Mouse (Mus musculus): ENCODE results near the gene Ppfia4. TPM values are rescaled to one million over a fixed set of nuclear protein-coding genes. Genes with fewer than 3 reads are reported as not detected.

The Ppfia4 gene
- polyA plus RNA-seq, 1 experiment from 2014 or later, result 25.6 TPM

GRCm38 (mm10) chr1:134361195-134361856, 28.6 kb upstream of the Ppfia4 start:
- WGBS, result 3% methylated on average over 34 of the region's 44 CpGs
- peak overlapping the region; percentile 82 for H3K27ac ChIP-seq (ENCODE audit: low read length)
- no peak; the same call in 1 of the 2 replicates for ATAC-seq

GRCm38 (mm10) chr1:134360656-134361055, 27.9 kb upstream of the Ppfia4 start:
- Histone ChIP-seq H3K4me1 (ENCODE audit: control insufficient read depth, insufficient read depth, low read length) (peaks cover 23% of the 10 kb centered on the region), H3K36me3 (ENCODE audit: control insufficient read depth, insufficient read depth, low read length) (peaks cover 12% of the 10 kb centered on the region), H3K9ac (ENCODE audit: low read depth, low read length) (no peak overlapping the region), H3K27ac (ENCODE audit: low read length) (no peak overlapping the region), H3K4me3 (ENCODE audit: low read depth, low read length) (peak overlapping the region; percentile 73), H3K27me3 (ENCODE audit: control insufficient read depth, insufficient read depth, low read depth, low read length) (no peaks in the 10 kb centered on the region), H3K9me3 (replicated peaks; ENCODE audit: control insufficient read depth, low read length, poor library complexity, severe bottlenecking) (no peaks in the 10 kb centered on the region), H3K4me2 (ENCODE audit: low read length) (peak overlapping the region; percentile 77)
- WGBS, result 84% methylated on average over 7 of the region's 7 CpGs
- ATAC-seq, result no peak

More at GRCm38 (mm10) chr1:134361195-134361856, 28.6 kb upstream of the Ppfia4 start:
- Histone ChIP-seq H3K4me2 (ENCODE audit: low read length) (peak overlapping the region; percentile 77), H3K9me3 (replicated peaks; ENCODE audit: control insufficient read depth, low read length, poor library complexity, severe bottlenecking) (no peaks in the 10 kb centered on the region), H3K4me1 (ENCODE audit: control insufficient read depth, insufficient read depth, low read length) (peaks cover 23% of the 10 kb centered on the region), H3K4me3 (ENCODE audit: low read depth, low read length) (peak overlapping the region; percentile 73), H3K27me3 (ENCODE audit: control insufficient read depth, insufficient read depth, low read depth, low read length) (no peaks in the 10 kb centered on the region), H3K9ac (ENCODE audit: low read depth, low read length) (peak overlapping the region; percentile 86), H3K36me3 (ENCODE audit: control insufficient read depth, insufficient read depth, low read length) (peaks cover 7% of the 10 kb centered on the region)

- peaks cover 26% of the 10 kb centered on the region for H3K36me3 ChIP-seq (ENCODE audit: control insufficient read depth, insufficient read depth, low read length)
These were observed 24.7 kb upstream of the Ppfia4 start for GRCm38 (mm10) chr1:134357461-134357860.

GRCm38 (mm10) chr1:134353326-134353725, 20.6 kb upstream of the Ppfia4 start:
- 97% methylated on average over 2 of the region's 2 CpGs for WGBS

More at GRCm38 (mm10) chr1:134357461-134357860, 24.7 kb upstream of the Ppfia4 start:
- Histone ChIP-seq H3K4me3 (ENCODE audit: low read depth, low read length) (no peak overlapping the region), H3K9ac (ENCODE audit: low read depth, low read length) (no peak overlapping the region), H3K4me1 (ENCODE audit: control insufficient read depth, insufficient read depth, low read length) (peaks cover 21% of the 10 kb centered on the region), H3K4me2 (ENCODE audit: low read length) (no peak overlapping the region), H3K27ac (ENCODE audit: low read length) (no peak overlapping the region), H3K9me3 (replicated peaks; ENCODE audit: control insufficient read depth, low read length, poor library complexity, severe bottlenecking) (no peaks in the 10 kb centered on the region), H3K27me3 (ENCODE audit: control insufficient read depth, insufficient read depth, low read depth, low read length) (no peaks in the 10 kb centered on the region)
- 95% methylated on average over 4 of the region's 4 CpGs for WGBS
- ATAC-seq, result no peak

GRCm38 (mm10) chr1:134347791-134348190, 15.1 kb upstream of the Ppfia4 start:
- no peak overlapping the region for H3K4me2 ChIP-seq (ENCODE audit: low read length)
- ATAC-seq, result no peak

More at GRCm38 (mm10) chr1:134353326-134353725, 20.6 kb upstream of the Ppfia4 start:
- Histone ChIP-seq H3K27ac (ENCODE audit: low read length) (no peak overlapping the region), H3K4me1 (ENCODE audit: control insufficient read depth, insufficient read depth, low read length) (peaks cover 1% of the 10 kb centered on the region; the same call in 1 of the 2 replicates), H3K4me3 (ENCODE audit: low read depth, low read length) (no peak overlapping the region), H3K9ac (ENCODE audit: low read depth, low read length) (no peak overlapping the region), H3K36me3 (ENCODE audit: control insufficient read depth, insufficient read depth, low read length) (peaks cover 39% of the 10 kb centered on the region), H3K9me3 (replicated peaks; ENCODE audit: control insufficient read depth, low read length, poor library complexity, severe bottlenecking) (no peaks in the 10 kb centered on the region), H3K4me2 (ENCODE audit: low read length) (no peak overlapping the region), H3K27me3 (ENCODE audit: control insufficient read depth, insufficient read depth, low read depth, low read length) (no peaks in the 10 kb centered on the region)
- ATAC-seq, result no peak

GRCm38 (mm10) chr1:134345075-134345474, 12.3 kb upstream of the Ppfia4 start:
- WGBS, result 78% methylated on average over 4 of the region's 4 CpGs
- H3K4me2 ChIP-seq (ENCODE audit: low read length), result peak overlapping the region; percentile 76
- peak overlapping the region; percentile 81 for H3K27ac ChIP-seq (ENCODE audit: low read length)

More at GRCm38 (mm10) chr1:134347791-134348190, 15.1 kb upstream of the Ppfia4 start:
- WGBS, result 85% methylated on average over 9 of the region's 9 CpGs
- H3K4me1 ChIP-seq (ENCODE audit: control insufficient read depth, insufficient read depth, low read length), result 0 out of 2 replicates have a peak, but pooled peaks cover 4% of the 10 kb centered on the region
- no peak overlapping the region for H3K9ac ChIP-seq (ENCODE audit: low read depth, low read length)
- peaks cover 34% of the 10 kb centered on the region for H3K36me3 ChIP-seq (ENCODE audit: control insufficient read depth, insufficient read depth, low read length)
- no peak overlapping the region for H3K27ac ChIP-seq (ENCODE audit: low read length)
- no peaks in the 10 kb centered on the region for H3K9me3 ChIP-seq (replicated peaks; ENCODE audit: control insufficient read depth, low read length, poor library complexity, severe bottlenecking)
- no peak overlapping the region for H3K4me3 ChIP-seq (ENCODE audit: low read depth, low read length)
- no peaks in the 10 kb centered on the region for H3K27me3 ChIP-seq (ENCODE audit: control insufficient read depth, insufficient read depth, low read depth, low read length)

GRCm38 (mm10) chr1:134344005-134344950, 11.6 kb upstream of the Ppfia4 start:
- Histone ChIP-seq H3K4me2 (ENCODE audit: low read length) (peak overlapping the region; percentile 76), H3K9me3 (replicated peaks; ENCODE audit: control insufficient read depth, low read length, poor library complexity, severe bottlenecking) (no peaks in the 10 kb centered on the region), H3K4me3 (ENCODE audit: low read depth, low read length) (peak overlapping the region; percentile 67), H3K27me3 (ENCODE audit: control insufficient read depth, insufficient read depth, low read depth, low read length) (no peaks in the 10 kb centered on the region), H3K27ac (ENCODE audit: low read length) (peak overlapping the region; percentile 81), H3K4me1 (ENCODE audit: control insufficient read depth, insufficient read depth, low read length) (0 out of 2 replicates have a peak, but pooled peaks cover 4% of the 10 kb centered on the region), H3K9ac (ENCODE audit: low read depth, low read length) (peak overlapping the region; percentile 88), H3K36me3 (ENCODE audit: control insufficient read depth, insufficient read depth, low read length) (peaks cover 16% of the 10 kb centered on the region)
- peak; percentile 92 for ATAC-seq
- 1% methylated on average over 53 of the region's 54 CpGs for WGBS

More at GRCm38 (mm10) chr1:134345075-134345474, 12.3 kb upstream of the Ppfia4 start:
- H3K27me3 ChIP-seq (ENCODE audit: control insufficient read depth, insufficient read depth, low read depth, low read length), result no peaks in the 10 kb centered on the region
- H3K4me1 ChIP-seq (ENCODE audit: control insufficient read depth, insufficient read depth, low read length), result 0 out of 2 replicates have a peak, but pooled peaks cover 4% of the 10 kb centered on the region
- no peaks in the 10 kb centered on the region for H3K9me3 ChIP-seq (replicated peaks; ENCODE audit: control insufficient read depth, low read length, poor library complexity, severe bottlenecking)
- no peak for ATAC-seq
- peaks cover 18% of the 10 kb centered on the region for H3K36me3 ChIP-seq (ENCODE audit: control insufficient read depth, insufficient read depth, low read length)
- peak overlapping the region; percentile 67; the same call in 1 of the 2 replicates for H3K4me3 ChIP-seq (ENCODE audit: low read depth, low read length)
- H3K9ac ChIP-seq (ENCODE audit: low read depth, low read length), result peak overlapping the region; percentile 88; the same call in 1 of the 2 replicates

- Histone ChIP-seq H3K9me3 (replicated peaks; ENCODE audit: control insufficient read depth, low read length, poor library complexity, severe bottlenecking) (no peaks in the 10 kb centered on the region), H3K9ac (ENCODE audit: low read depth, low read length) (peak overlapping the region; percentile 88), H3K27ac (ENCODE audit: low read length) (peak overlapping the region; percentile 81), H3K4me3 (ENCODE audit: low read depth, low read length) (peak overlapping the region; percentile 67), H3K36me3 (ENCODE audit: control insufficient read depth, insufficient read depth, low read length) (peaks cover 16% of the 10 kb centered on the region), H3K4me2 (ENCODE audit: low read length) (peak overlapping the region; percentile 76), H3K27me3 (ENCODE audit: control insufficient read depth, insufficient read depth, low read depth, low read length) (no peaks in the 10 kb centered on the region), H3K4me1 (ENCODE audit: control insufficient read depth, insufficient read depth, low read length) (0 out of 2 replicates have a peak, but pooled peaks cover 4% of the 10 kb centered on the region)
- 6% methylated on average over 2 of the region's 2 CpGs for WGBS
- peak; percentile 41 for ATAC-seq
These were observed 10.8 kb upstream of the Ppfia4 start for GRCm38 (mm10) chr1:134343567-134343966.

Data from midbrain, embryonic 16.5 days (tissue).